Mouse (Mus musculus): ENCODE data around the gene Ube2g1. TPM values are rescaled to one million over a fixed set of nuclear protein-coding genes. Genes with fewer than 3 reads are reported as not detected.

Ube2g1 gene
- 90.3 and 90.8 TPM in 2 replicates for polyA plus RNA-seq (2016; fragmentation: Nextera tagmentation; extraction: Ambion mirVana)

DNA sequence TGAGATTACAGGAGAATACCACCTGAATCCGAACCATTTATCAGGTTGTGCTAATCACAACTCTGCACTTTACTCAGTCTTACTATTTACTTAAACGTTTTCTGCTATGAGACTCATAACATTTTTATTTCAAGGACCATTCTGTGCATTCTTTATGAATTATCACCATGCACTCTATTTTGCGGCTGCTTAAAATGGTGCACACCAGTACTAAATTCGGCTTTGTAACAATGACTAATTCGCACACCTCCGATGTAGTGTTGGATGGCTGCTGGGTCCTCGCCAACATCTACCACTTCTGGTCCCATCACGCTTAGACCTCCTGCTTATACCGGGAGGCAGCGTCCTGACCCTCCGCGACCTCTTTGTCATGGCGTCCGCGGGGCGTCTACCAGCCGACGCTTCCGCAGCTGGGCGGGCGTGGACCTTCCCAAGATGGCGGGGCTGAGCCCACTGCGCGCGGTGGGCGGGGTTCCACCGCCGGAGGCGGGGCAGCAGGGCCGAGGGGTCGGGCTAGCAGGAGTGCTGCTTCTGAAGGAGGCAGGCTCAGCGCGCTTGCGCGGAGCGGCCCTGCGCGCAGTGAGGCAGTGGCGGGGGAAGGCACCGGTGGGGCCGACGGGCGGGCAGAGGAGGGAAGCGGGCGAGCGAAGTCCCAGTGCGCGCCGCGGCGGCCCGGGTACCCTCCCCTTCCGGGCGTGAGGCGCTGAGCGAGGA, at the start of gene Ube2g1:
Gene Ube2g1 (plus strand): TSS at position 590 of the 714 bp plus-strand sequence.
- 2% methylated on average over 54 of the region's 56 CpGs for WGBS
- H3K4me3 ChIP-seq: peak within 1 kb of the TSS; percentile 97
- H3K27ac ChIP-seq: peak within 1 kb of the TSS; percentile 99
- H3K4me1 ChIP-seq: peaks cover 9% of the 10 kb centered on the region
- H3K9me3 ChIP-seq: no peaks in the 10 kb centered on the region
- peak; percentile 92 for ATAC-seq (ENCODE audit: insufficient number of reproducible peaks, insufficient read depth, low FRiP score, low TSS enrichment)
- no peaks in the 10 kb centered on the region for H3K36me3 ChIP-seq
- H3K4me2 ChIP-seq (replicated peaks): peak within 1 kb of the TSS; percentile 65
- H3K27me3 ChIP-seq: no peaks in the 10 kb centered on the region
- H3K9ac ChIP-seq: peak within 1 kb of the TSS; percentile 97

DNA sequence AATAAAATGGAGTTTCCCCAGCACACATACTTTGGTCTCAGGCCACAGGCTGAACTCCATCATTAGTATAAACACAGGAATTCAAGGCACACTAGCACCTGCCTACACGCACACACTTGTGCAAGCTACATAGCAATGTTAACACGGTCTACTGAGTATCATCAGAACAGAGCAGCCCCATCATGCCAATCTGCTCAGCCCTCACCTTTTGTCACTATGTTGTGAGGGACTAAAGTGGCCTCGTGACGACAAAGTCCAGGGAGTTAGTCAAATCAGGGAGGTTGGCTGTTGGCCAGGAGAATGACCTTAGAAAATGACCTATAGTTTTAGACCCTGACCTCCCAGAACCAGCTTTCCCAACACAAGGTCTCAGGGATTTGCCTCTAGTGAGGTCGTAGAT, 48.9 kb upstream of the Ube2g1 start:
- H3K4me1 ChIP-seq: no peaks in the 10 kb centered on the region
- no peak overlapping the region for H3K27ac ChIP-seq
- no peak overlapping the region for H3K4me3 ChIP-seq
- H3K9ac ChIP-seq: no peak overlapping the region
- WGBS: 72% methylated on average over 5 of the region's 5 CpGs
- H3K27me3 ChIP-seq: no peaks in the 10 kb centered on the region
- H3K36me3 ChIP-seq: no peaks in the 10 kb centered on the region
- H3K4me2 ChIP-seq (replicated peaks): no peak overlapping the region
- no peak for ATAC-seq (ENCODE audit: insufficient number of reproducible peaks, insufficient read depth, low FRiP score, low TSS enrichment)
- H3K9me3 ChIP-seq: no peaks in the 10 kb centered on the region

DNA sequence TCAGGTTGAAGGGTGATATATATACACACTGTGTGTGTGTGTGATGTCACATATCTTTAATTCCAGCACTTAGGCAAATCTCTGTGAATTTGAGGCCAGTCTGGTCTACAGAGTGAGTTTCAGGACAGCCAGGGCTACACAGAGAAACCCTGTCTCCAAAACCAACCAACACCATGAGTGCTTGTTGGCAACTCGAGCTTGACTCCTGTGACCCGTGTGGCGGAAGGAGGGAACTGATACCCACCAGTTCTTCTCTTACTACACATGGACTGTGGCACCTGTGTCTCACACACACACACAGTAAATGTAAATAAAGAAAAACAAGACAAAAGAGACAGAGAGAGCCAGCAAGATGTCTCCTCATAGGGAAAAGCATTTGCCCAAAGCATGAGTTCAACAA, 46.4 kb upstream of the Ube2g1 start:
- H3K27me3 ChIP-seq: no peaks in the 10 kb centered on the region

DNA sequence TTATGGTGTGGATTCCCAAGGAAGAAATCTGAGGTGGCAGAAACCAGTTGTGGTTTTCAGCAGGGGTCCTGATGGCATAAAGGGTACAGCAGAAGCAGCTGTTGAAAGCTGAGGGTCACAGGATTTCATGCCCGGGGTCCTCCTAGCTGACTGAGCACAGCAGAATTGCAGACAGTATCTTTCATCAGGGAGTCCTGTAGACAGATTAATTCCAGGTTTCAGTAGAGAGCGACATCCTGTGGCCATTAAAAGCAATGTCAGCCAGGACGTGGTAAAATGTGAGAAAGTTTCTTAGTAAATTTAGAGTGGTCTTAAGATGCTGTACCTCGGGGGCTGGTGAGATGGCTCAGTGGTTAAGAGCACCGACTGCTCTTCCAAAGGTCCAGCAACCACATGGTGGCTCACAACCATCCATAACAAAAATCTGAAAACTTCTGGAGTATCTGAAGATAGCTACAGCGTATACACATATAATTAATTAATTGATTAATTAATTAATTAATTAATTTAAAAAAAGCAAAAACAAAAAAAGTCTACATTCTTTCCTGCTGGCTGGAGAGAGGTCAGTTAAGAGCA, 42.8 kb upstream of the Ube2g1 start:
- H3K27ac ChIP-seq: no peak overlapping the region
- H3K4me3 ChIP-seq: no peak overlapping the region
- H3K27me3 ChIP-seq: no peaks in the 10 kb centered on the region
- no peaks in the 10 kb centered on the region for H3K9me3 ChIP-seq
- WGBS: 21% methylated on average over 6 of the region's 6 CpGs
- no peaks in the 10 kb centered on the region for H3K4me1 ChIP-seq
- H3K36me3 ChIP-seq: no peaks in the 10 kb centered on the region
- no peak overlapping the region for H3K9ac ChIP-seq
- 0 out of 2 replicates have a peak, but pooled peaks have one; percentile 47 for ATAC-seq (ENCODE audit: insufficient number of reproducible peaks, insufficient read depth, low FRiP score, low TSS enrichment)
- H3K4me2 ChIP-seq (replicated peaks): no peak overlapping the region

More for the DNA sequence above, 46.4 kb upstream of the Ube2g1 start:
- no peak for ATAC-seq (ENCODE audit: insufficient number of reproducible peaks, insufficient read depth, low FRiP score, low TSS enrichment)
- Histone ChIP-seq H3K36me3 (no peaks in the 10 kb centered on the region), H3K27ac (no peak overlapping the region), H3K9me3 (no peaks in the 10 kb centered on the region), H3K4me2 (replicated peaks) (no peak overlapping the region), H3K4me1 (no peaks in the 10 kb centered on the region), H3K9ac (no peak overlapping the region), H3K4me3 (no peak overlapping the region)
- WGBS: 63% methylated on average over 3 of the region's 3 CpGs

DNA sequence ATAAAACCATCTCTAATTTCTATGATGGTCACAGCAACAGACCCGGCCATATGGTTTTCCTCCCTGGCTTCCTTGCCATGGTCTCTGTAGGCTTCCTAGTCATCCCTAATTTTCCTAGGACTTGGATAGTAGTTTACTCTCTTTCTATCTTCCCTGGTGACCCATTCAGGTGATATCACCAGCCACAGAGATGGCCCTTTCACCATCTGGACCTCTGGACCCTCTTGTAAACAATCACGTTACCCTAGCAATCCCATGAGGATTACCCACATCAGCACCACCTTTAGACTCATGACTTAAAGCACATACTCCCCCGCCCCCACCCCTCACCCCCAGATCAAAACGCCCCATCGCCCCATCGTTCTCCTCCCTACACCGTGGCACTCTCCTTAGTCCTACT, 40.8 kb upstream of the Ube2g1 start:
- Histone ChIP-seq H3K9me3 (no peaks in the 10 kb centered on the region), H3K27me3 (no peaks in the 10 kb centered on the region), H3K4me2 (replicated peaks) (no peak overlapping the region), H3K27ac (no peak overlapping the region), H3K36me3 (no peaks in the 10 kb centered on the region), H3K4me1 (no peaks in the 10 kb centered on the region), H3K9ac (no peak overlapping the region), H3K4me3 (no peak overlapping the region)
- no peak for ATAC-seq (ENCODE audit: insufficient number of reproducible peaks, insufficient read depth, low FRiP score, low TSS enrichment)
- WGBS: 75% methylated on average over 7 of the region's 7 CpGs

DNA sequence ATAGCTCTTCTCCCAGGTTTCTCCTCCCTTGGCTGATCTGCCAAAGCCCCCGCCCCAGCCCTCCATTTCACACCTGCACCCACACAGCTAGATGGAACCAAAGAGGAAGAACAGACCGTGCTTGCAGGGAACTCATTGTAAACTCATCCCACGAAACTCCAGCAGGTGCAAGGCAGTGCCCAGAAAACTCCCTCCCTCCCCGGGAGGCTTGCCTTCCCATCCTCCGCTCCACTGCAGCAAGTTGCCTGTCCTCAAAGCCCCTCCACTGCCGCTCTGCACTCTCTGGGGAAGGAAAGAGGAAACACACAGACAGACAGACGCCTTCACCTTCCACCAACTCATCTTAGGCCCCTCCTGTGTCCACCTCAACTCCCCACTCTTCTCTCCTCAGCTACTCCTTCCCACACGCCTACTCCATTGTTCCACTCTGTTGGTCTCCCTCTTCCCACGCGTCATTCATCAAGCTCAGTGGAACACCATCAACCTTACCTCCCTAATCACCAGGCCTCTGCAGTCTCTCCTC, 40.2 kb upstream of the Ube2g1 start:
- no peak overlapping the region for H3K27ac ChIP-seq
- no peaks in the 10 kb centered on the region for H3K27me3 ChIP-seq
- ATAC-seq (ENCODE audit: insufficient number of reproducible peaks, insufficient read depth, low FRiP score, low TSS enrichment): no peak
- no peak overlapping the region for H3K4me2 ChIP-seq (replicated peaks)
- no peaks in the 10 kb centered on the region for H3K36me3 ChIP-seq
- no peaks in the 10 kb centered on the region for H3K9me3 ChIP-seq
- no peaks in the 10 kb centered on the region for H3K4me1 ChIP-seq
- WGBS: 52% methylated on average over 10 of the region's 10 CpGs
- no peak overlapping the region for H3K4me3 ChIP-seq
- no peak overlapping the region for H3K9ac ChIP-seq

DNA sequence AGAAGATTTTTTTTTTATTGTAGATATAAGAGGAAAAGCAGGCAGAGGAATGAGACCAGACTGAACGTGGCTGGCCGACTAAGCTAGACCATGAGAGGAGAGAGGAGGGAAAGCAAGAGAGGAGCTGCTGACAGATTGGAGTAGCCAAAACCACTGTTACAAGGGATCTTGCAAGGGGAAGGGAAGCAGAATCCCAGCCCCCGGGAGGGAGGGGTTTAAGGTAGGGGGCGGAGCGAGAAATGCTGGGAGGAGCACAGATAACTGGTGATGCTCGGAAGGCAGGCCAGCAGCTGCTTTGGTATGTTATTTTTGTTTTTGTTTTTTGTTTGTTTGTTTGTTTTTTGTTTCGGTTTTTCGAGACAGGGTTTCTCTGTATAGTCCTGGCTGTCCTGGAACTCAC, 38.0 kb upstream of the Ube2g1 start:
- 61% methylated on average over 8 of the region's 8 CpGs for WGBS

DNA sequence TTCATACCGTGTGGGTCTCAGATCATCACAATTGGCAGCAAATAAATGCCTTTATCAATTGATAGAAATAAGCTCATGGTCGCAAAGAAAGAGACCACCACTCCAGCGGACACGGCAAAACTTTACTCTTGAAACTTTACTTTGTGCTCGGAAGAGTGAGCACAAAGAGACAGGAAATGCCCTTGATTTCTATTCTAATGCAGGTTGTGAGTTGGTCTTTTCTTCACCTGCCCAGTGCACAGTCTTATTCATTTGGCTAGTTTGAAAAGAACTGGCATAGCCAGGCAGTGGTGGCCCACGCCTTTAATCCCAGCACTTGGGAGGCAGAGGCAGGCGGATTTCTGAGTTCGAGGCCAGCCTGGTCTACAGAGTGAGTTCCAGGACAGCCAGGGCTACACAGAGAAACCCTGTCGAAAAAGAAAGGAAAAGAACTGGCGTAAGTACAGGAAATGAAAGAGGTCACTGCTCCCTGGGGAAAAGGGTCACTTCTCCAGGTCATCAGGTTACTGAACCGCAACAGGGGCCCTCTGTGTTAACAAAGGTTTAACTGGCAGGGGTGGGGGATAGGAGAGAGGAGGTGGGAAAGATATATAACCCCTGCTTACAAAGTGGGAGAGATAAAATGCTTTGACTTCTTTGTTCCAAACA, 37.3 kb upstream of the Ube2g1 start:
- Histone ChIP-seq H3K27ac (no peak overlapping the region), H3K4me2 (replicated peaks) (no peak overlapping the region), H3K27me3 (no peaks in the 10 kb centered on the region), H3K36me3 (no peaks in the 10 kb centered on the region), H3K4me3 (no peak overlapping the region), H3K9ac (no peak overlapping the region), H3K4me1 (no peaks in the 10 kb centered on the region), H3K9me3 (no peaks in the 10 kb centered on the region)
- no peak for ATAC-seq (ENCODE audit: insufficient number of reproducible peaks, insufficient read depth, low FRiP score, low TSS enrichment)
- 69% methylated on average over 11 of the region's 11 CpGs for WGBS

More for the DNA sequence above, 38.0 kb upstream of the Ube2g1 start:
- Histone ChIP-seq H3K4me2 (replicated peaks) (no peak overlapping the region), H3K9ac (no peak overlapping the region), H3K27me3 (no peaks in the 10 kb centered on the region), H3K27ac (no peak overlapping the region), H3K4me3 (no peak overlapping the region), H3K4me1 (no peaks in the 10 kb centered on the region), H3K9me3 (no peaks in the 10 kb centered on the region), H3K36me3 (no peaks in the 10 kb centered on the region)
- no peak for ATAC-seq (ENCODE audit: insufficient number of reproducible peaks, insufficient read depth, low FRiP score, low TSS enrichment)

DNA sequence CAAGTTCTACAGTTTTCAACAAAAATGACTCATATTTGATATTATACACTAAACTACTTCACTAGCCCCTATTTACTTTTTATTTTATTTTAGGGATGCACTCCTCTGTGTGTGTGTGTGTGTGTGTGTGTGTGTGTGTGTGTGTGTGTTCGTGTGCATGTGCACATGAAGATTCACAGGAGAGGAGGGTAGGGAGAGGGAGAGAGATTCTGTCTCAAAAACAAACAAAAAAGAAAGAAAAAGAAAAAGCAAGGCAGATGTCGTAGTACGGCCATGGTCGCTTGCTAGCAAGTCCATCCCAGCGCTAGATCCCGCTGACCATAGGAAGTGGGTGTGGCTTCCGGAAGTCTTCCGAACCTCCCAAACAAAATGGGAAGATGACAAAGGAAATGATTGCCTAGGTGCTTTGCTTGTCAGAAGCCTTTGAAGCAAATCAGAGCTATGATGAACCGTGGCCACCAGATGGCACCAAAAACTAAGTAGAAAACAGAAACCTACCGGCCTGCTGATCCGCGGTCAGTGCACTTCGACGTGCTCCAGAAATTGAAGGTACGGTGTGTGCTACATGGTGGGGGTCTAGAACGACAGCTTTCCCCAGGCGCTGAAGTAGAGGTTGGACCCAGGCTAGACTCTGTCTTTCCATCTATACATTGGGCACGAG, 36.6 kb upstream of the Ube2g1 start:
- WGBS: 4% methylated on average over 18 of the region's 18 CpGs
- H3K4me3 ChIP-seq: peak overlapping the region; percentile 18; the same call in 1 of the 2 replicates
- no peak overlapping the region for H3K27ac ChIP-seq

DNA sequence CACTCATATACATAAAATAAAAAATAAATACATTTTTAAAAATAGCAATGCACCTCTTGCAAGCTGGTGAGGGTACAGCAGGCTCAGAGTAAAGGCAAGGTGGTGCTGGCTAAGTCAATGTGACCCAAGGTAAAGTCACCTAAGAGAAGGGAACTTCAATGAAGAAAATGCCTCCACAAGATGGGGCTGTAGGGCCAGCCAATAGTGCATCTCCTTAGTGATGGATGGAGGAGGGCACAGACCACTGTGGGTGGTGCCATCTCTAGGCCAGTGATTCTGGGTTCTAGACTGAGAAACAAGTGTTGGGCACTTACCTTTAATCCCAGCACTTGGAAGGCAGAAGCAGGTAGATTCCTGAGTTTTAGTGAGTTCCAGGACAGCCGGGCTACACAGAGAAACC, 33.3 kb upstream of the Ube2g1 start:
- Histone ChIP-seq H3K4me1 (peaks cover 9% of the 10 kb centered on the region; the same call in 1 of the 2 replicates), H3K36me3 (no peaks in the 10 kb centered on the region), H3K27ac (no peak overlapping the region), H3K9ac (no peak overlapping the region), H3K27me3 (no peaks in the 10 kb centered on the region), H3K4me3 (no peak overlapping the region), H3K9me3 (no peaks in the 10 kb centered on the region), H3K4me2 (replicated peaks) (no peak overlapping the region)
- no peak for ATAC-seq (ENCODE audit: insufficient number of reproducible peaks, insufficient read depth, low FRiP score, low TSS enrichment)
- WGBS: 100% methylated on average over 1 of the region's 1 CpGs

More for the DNA sequence above, 36.6 kb upstream of the Ube2g1 start:
- no peak overlapping the region for H3K9ac ChIP-seq
- H3K27me3 ChIP-seq: no peaks in the 10 kb centered on the region
- no peaks in the 10 kb centered on the region for H3K4me1 ChIP-seq
- peak overlapping the region; percentile 41 for H3K4me2 ChIP-seq (replicated peaks)
- no peaks in the 10 kb centered on the region for H3K36me3 ChIP-seq
- ATAC-seq (ENCODE audit: insufficient number of reproducible peaks, insufficient read depth, low FRiP score, low TSS enrichment): peak; percentile 47; the same call in 1 of the 2 replicates
- no peaks in the 10 kb centered on the region for H3K9me3 ChIP-seq

DNA sequence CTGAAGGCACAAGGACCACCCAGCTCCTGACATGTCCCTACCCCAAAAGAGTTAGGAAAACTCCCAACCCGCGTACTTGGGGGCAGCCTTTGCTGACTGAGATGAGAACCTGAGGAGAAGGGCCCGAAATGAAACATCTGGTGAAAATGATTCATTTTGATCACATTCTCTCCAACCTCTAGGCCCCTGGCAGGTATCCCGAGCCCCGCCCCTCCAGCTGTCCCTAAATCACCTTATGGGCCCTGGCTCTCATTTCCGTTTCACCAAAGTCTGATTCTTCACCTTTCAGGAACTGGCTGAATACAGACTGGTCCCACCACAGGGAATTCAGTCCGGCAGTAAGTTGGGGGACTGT, 31.0 kb upstream of the Ube2g1 start:
- no peak overlapping the region for H3K27ac ChIP-seq
- peak overlapping the region; percentile 27 for H3K4me3 ChIP-seq
- peaks cover 9% of the 10 kb centered on the region; the same call in 1 of the 2 replicates for H3K4me1 ChIP-seq

More for the DNA sequence above, 31.0 kb upstream of the Ube2g1 start:
- peak overlapping the region; percentile 42 for H3K4me2 ChIP-seq (replicated peaks)
- no peak for ATAC-seq (ENCODE audit: insufficient number of reproducible peaks, insufficient read depth, low FRiP score, low TSS enrichment)
- no peaks in the 10 kb centered on the region for H3K27me3 ChIP-seq
- no peaks in the 10 kb centered on the region for H3K9me3 ChIP-seq
- 14% methylated on average over 7 of the region's 7 CpGs for WGBS
- H3K9ac ChIP-seq: no peak overlapping the region
- no peaks in the 10 kb centered on the region for H3K36me3 ChIP-seq

Data from embryonic facial prominence, embryonic 12.5 days (tissue).